Mouse (Mus musculus) bone marrow macrophage, adult 2 months (primary cell): ENCODE data around the gene Pycr1.

Source experiments
- CTCF ChIP-seq: IDR thresholded peaks from 2 replicates; pipeline ENCODE4 v1.5.1; 2012; ENCODE audit warnings: low read depth, mild to moderate bottlenecking, low read length, moderate library complexity
- POLR2A ChIP-seq: IDR thresholded peaks from 2 replicates; pipeline ENCODE4 v1.6.1; 2012; ENCODE audit warnings: mild to moderate bottlenecking, low read depth, low read length, borderline replicate concordance

DNA sequence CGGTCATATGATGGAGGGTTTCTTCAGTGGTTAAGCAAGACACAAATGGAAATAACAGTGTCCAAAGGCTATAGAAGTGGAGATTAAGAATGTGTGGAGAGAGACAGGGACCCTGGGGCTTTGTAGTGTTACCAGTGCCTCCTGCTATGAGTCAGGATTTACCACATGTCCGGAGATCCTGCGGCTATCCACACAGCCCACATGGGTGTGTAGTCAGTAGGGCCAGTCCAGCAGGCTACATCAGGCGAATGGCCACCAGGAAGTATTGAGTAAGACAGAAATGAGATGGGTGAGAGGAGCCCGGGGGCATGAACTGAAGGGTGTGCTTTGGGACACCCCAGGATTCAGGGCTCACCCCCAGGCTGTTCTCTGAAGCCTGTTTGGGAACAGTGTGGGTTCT, 39.1 kb upstream of the Pycr1 start:
- TF ChIP-seq CTCF, result no peak
- no peak for TF ChIP-seq POLR2A
